Mouse (Mus musculus) liver, embryonic 14.5 days (tissue): ENCODE results near the gene Gm4340. TPM values are rescaled to one million over a fixed set of nuclear protein-coding genes. Genes with fewer than 3 reads are reported as not detected.
"Not testable (repeated sequence)": the region's sequence is repeated elsewhere in the genome, so short reads cannot be mapped to it uniquely, and the experiment has no call there.

ENCODE experiments used
- ATAC-seq: fragments of 200-750 bp; cut with Nextera tagmentation; 2 replicates; pipeline ENCODE4 v1.8.0; 2017; ENCODE audit warnings: moderate number of reproducible peaks, mild to moderate bottlenecking, moderate library complexity; ENCODE audit not compliant: insufficient read depth
- DNase-seq, 3 experiments: peaks; one replicate each; pipeline ENCODE4 v3.0.0-alpha.2; 2012 to 2013; ENCODE audit warnings: low read depth in 3 of 3, low spot score in 3 of 3
- H3K27ac ChIP-seq: fragments of 300-500 bp; sonication (generic); 2 replicates; pipeline ENCODE4 v1.5.1; 2014; ENCODE audit warnings: moderate library complexity, mild to moderate bottlenecking, control low read depth, inconsistent platforms
- H3K27me3 ChIP-seq: fragments of 300-500 bp; sonication (generic); 2 replicates; pipeline ENCODE4 v1.6.1; 2014; ENCODE audit warnings: mild to moderate bottlenecking, low read length, moderate library complexity; ENCODE audit not compliant: control insufficient read depth, insufficient read depth
- H3K36me3 ChIP-seq: fragments of 300-500 bp; sonication (generic); replicated peaks from 2 replicates; pipeline ENCODE4 v1.6.1; 2014; ENCODE audit warnings: low read depth; ENCODE audit not compliant: control insufficient read depth, insufficient read depth
- H3K4me1 ChIP-seq, 2 experiments: fragments of 200-500 bp in 1 of 2; fragments of 300-500 bp in 1 of 2; sonication (generic) in 1 of 2; replicated peaks; 2 replicates each; pipeline ENCODE4 v1.6.1; 2012 to 2014; ENCODE audit warnings: antibody characterized with exemption in 1 of 2, inconsistent platforms in 1 of 2, low read length in 1 of 2; ENCODE audit not compliant: control insufficient read depth in 2 of 2, insufficient read depth in 2 of 2
- H3K4me2 ChIP-seq: fragments of 300-500 bp; sonication (generic); 2 replicates; pipeline ENCODE4 v1.6.1; 2014; ENCODE audit warnings: low read depth, mild to moderate bottlenecking, control low read depth, moderate library complexity
- H3K4me3 ChIP-seq, 2 experiments: fragments of 200-500 bp in 1 of 2; fragments of 300-500 bp in 1 of 2; sonication (generic) in 1 of 2; 2 replicates each; pipeline ENCODE4 v1.5.1; 2012 to 2014; ENCODE audit warnings: low read depth in 2 of 2, low read length in 2 of 2, mild to moderate bottlenecking in 2 of 2, control low read depth in 1 of 2, inconsistent platforms in 1 of 2, moderate library complexity in 1 of 2; ENCODE audit not compliant: insufficient read depth in 1 of 2
- H3K9ac ChIP-seq: fragments of 300-500 bp; sonication (generic); replicated peaks from 2 replicates; pipeline ENCODE4 v1.6.1; 2014; ENCODE audit warnings: mild to moderate bottlenecking, control low read depth, moderate library complexity
- H3K9me3 ChIP-seq: fragments of 300-500 bp; sonication (generic); 2 replicates; pipeline ENCODE4 v1.6.1; 2016; ENCODE audit warnings: low read length, mixed read lengths; ENCODE audit not compliant: control insufficient read depth
- WGBS: fragments of 180-500 bp; shearing (Covaris S2); extraction: QIAGEN DNeasy Blood & Tissue Kit; methylation state at CpG from one replicate; pipeline ENCODE4 v1.1.7; 2014; ENCODE audit not compliant: insufficient replicate concordance; 5-methylcytosine and 5-hydroxymethylcytosine counted together
- polyA plus RNA-seq, 2 experiments: library from polyadenylated mRNA; depleted of rRNA in 1 of 2; stranded (reverse) in 1 of 2; unstranded in 1 of 2; fragments of >200 nt; fragmentation: Nextera tagmentation in 1 of 2; extraction: Ambion mirVana in 1 of 2; gene quantifications; 2 replicates each; pipeline versions ENCODE4 v1.2.1 to v1.2.3; 2012 to 2014

Gene Gm4340
- polyA plus RNA-seq (2012; rRNA removed) = not detected in 2 replicates
- not detected in 2 replicates for polyA plus RNA-seq (2014; fragmentation: Nextera tagmentation; extraction: Ambion mirVana)

DNA sequence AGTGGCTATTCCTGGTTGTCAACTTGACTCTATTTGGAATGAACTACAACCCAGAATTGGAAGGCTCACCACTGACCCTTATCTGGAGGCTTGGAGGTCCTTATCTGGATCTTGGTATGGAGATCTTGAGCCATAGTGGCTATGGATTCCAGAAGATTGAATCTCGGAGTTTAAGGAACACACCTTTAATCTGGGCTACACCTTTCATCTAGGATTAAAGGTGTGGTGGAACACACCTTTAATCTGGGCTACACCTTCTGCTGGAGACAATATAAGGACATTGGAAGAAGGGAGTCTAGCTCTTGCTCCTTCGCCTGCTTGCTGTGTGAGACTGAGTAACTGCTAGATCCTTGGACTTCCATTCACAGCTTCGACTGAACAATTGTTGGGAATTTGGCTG is at the start of gene Gm4340:
TSS of gene Gm4340 (plus strand) at position 301 of the 400 bp plus-strand sequence.
- not testable (repeated sequence) for H3K4me2 ChIP-seq, H3K9me3 ChIP-seq, H3K4me3 ChIP-seq, H3K27me3 ChIP-seq, H3K36me3 ChIP-seq, H3K9ac ChIP-seq, DNase-seq, H3K27ac ChIP-seq, H3K4me1 ChIP-seq, ATAC-seq
- no CpG with 5 or more reads among the region's 3 CpGs for WGBS

DNA sequence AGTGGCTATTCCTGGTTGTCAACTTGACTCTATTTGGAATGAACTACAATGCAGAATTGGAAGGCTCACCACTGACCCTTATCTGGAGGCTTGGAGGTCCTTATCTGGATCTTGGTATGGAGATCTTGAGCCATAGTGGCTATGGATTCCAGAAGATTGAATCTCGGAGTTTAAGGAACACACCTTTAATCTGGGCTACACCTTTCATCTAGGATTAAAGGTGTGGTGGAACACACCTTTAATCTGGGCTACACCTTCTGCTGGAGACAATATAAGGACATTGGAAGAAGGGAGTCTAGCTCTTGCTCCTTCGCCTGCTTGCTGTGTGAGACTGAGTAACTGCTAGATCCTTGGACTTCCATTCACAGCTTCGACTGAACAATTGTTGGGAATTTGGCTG is 42.6 kb upstream of the Gm4340 start, which contains the start of gene Gm6763:
TSS of gene Gm6763 (plus strand) at position 301 of the 400 bp plus-strand sequence.
- not testable (repeated sequence) for H3K4me1 ChIP-seq, H3K27ac ChIP-seq, DNase-seq, H3K4me3 ChIP-seq, ATAC-seq, H3K36me3 ChIP-seq, H3K4me2 ChIP-seq, H3K27me3 ChIP-seq, H3K9me3 ChIP-seq, H3K9ac ChIP-seq
- WGBS = no CpG with 5 or more reads among the region's 3 CpGs

DNA sequence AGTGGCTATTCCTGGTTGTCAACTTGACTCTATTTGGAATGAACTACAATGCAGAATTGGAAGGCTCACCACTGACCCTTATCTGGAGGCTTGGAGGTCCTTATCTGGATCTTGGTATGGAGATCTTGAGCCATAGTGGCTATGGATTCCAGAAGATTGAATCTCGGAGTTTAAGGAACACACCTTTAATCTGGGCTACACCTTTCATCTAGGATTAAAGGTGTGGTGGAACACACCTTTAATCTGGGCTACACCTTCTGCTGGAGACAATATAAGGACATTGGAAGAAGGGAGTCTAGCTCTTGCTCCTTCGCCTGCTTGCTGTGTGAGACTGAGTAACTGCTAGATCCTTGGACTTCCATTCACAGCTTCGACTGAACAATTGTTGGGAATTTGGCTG is 34.1 kb upstream of the Gm4340 start, which contains the start of gene Gm8764:
TSS of gene Gm8764 (plus strand) at position 301 of the 400 bp plus-strand sequence.
- H3K4me3 ChIP-seq, DNase-seq, H3K4me1 ChIP-seq, H3K4me2 ChIP-seq, ATAC-seq, H3K9ac ChIP-seq, H3K27me3 ChIP-seq, H3K27ac ChIP-seq, H3K36me3 ChIP-seq, H3K9me3 ChIP-seq: not testable (repeated sequence)
- no CpG with 5 or more reads among the region's 3 CpGs for WGBS

DNA sequence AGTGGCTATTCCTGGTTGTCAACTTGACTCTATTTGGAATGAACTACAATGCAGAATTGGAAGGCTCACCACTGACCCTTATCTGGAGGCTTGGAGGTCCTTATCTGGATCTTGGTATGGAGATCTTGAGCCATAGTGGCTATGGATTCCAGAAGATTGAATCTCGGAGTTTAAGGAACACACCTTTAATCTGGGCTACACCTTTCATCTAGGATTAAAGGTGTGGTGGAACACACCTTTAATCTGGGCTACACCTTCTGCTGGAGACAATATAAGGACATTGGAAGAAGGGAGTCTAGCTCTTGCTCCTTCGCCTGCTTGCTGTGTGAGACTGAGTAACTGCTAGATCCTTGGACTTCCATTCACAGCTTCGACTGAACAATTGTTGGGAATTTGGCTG is 25.6 kb upstream of the Gm4340 start, which contains the start of gene Gm21304:
TSS of gene Gm21304 (plus strand) at position 301 of the 400 bp plus-strand sequence.
- not testable (repeated sequence) for H3K4me3 ChIP-seq, H3K9me3 ChIP-seq, H3K36me3 ChIP-seq, H3K27me3 ChIP-seq, H3K4me2 ChIP-seq, ATAC-seq, DNase-seq, H3K27ac ChIP-seq, H3K9ac ChIP-seq, H3K4me1 ChIP-seq
- WGBS = no CpG with 5 or more reads among the region's 3 CpGs

DNA sequence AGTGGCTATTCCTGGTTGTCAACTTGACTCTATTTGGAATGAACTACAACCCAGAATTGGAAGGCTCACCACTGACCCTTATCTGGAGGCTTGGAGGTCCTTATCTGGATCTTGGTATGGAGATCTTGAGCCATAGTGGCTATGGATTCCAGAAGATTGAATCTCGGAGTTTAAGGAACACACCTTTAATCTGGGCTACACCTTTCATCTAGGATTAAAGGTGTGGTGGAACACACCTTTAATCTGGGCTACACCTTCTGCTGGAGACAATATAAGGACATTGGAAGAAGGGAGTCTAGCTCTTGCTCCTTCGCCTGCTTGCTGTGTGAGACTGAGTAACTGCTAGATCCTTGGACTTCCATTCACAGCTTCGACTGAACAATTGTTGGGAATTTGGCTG is 17.1 kb upstream of the Gm4340 start, which contains the start of gene Gm21312:
TSS of gene Gm21312 (plus strand) at position 301 of the 400 bp plus-strand sequence.
- H3K9me3 ChIP-seq, H3K4me1 ChIP-seq, DNase-seq, H3K27me3 ChIP-seq, ATAC-seq, H3K4me2 ChIP-seq, H3K27ac ChIP-seq, H3K9ac ChIP-seq, H3K4me3 ChIP-seq, H3K36me3 ChIP-seq: not testable (repeated sequence)
- WGBS = no CpG with 5 or more reads among the region's 3 CpGs

DNA sequence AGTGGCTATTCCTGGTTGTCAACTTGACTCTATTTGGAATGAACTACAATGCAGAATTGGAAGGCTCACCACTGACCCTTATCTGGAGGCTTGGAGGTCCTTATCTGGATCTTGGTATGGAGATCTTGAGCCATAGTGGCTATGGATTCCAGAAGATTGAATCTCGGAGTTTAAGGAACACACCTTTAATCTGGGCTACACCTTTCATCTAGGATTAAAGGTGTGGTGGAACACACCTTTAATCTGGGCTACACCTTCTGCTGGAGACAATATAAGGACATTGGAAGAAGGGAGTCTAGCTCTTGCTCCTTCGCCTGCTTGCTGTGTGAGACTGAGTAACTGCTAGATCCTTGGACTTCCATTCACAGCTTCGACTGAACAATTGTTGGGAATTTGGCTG is 8.6 kb upstream of the Gm4340 start, which contains the start of gene Gm20765:
TSS of gene Gm20765 (plus strand) at position 301 of the 400 bp plus-strand sequence.
- not testable (repeated sequence) for H3K4me3 ChIP-seq, H3K4me2 ChIP-seq, ATAC-seq, H3K36me3 ChIP-seq, H3K27me3 ChIP-seq, H3K9me3 ChIP-seq, H3K4me1 ChIP-seq, H3K27ac ChIP-seq, H3K9ac ChIP-seq, DNase-seq
- WGBS = no CpG with 5 or more reads among the region's 3 CpGs
